Mouse (Mus musculus) forebrain, embryonic 15.5 days (tissue): ENCODE measurements at regions not wholly inside any gene's neighbourhood (a gene's known extent, or its start where the extent isn't known, plus 50 kb on each side); places are given as distances from the start of the nearest gene placed in this dataset.

Experiments
- ATAC-seq: fragments of 200-750 bp; cut with Nextera tagmentation; replicated peaks from 2 replicates; pipeline ENCODE4 v1.8.0; 2017; ENCODE audit warnings: mild to moderate bottlenecking, moderate TSS enrichment, moderate library complexity
- H3K27ac ChIP-seq: fragments of 300-500 bp; sonication (generic); replicated peaks from 2 replicates; pipeline ENCODE4 v1.5.1; 2015; ENCODE audit warnings: mild to moderate bottlenecking, inconsistent platforms
- H3K27me3 ChIP-seq: fragments of 300-500 bp; sonication (generic); 2 replicates; pipeline ENCODE4 v1.6.1; 2015; ENCODE audit warnings: inconsistent platforms
- H3K36me3 ChIP-seq: fragments of 300-500 bp; sonication (generic); 2 replicates; pipeline ENCODE4 v1.6.1; 2015; ENCODE audit warnings: mild to moderate bottlenecking, inconsistent platforms
- H3K4me1 ChIP-seq: fragments of 300-500 bp; sonication (generic); 2 replicates; pipeline ENCODE4 v1.6.1; 2015; ENCODE audit warnings: inconsistent platforms
- H3K4me2 ChIP-seq: fragments of 300-500 bp; sonication (generic); replicated peaks from 2 replicates; pipeline ENCODE4 v1.6.1; 2015; ENCODE audit warnings: mild to moderate bottlenecking, inconsistent platforms
- H3K4me3 ChIP-seq: fragments of 300-500 bp; sonication (generic); 2 replicates; pipeline ENCODE4 v1.5.1; 2015; ENCODE audit warnings: mild to moderate bottlenecking, inconsistent platforms
- H3K9ac ChIP-seq: fragments of 300-500 bp; sonication (generic); replicated peaks from 2 replicates; pipeline ENCODE4 v1.6.1; 2015; ENCODE audit warnings: mild to moderate bottlenecking, inconsistent platforms
- H3K9me3 ChIP-seq: fragments of 300-500 bp; sonication (generic); 2 replicates; pipeline ENCODE4 v1.6.1; 2016; ENCODE audit warnings: inconsistent platforms
- WGBS: fragments of 180-500 bp; shearing (Covaris S2); methylation state at CpG from one replicate; pipeline ENCODE4 v1.1.7; 2015; ENCODE audit warnings: mixed read lengths; 5-methylcytosine and 5-hydroxymethylcytosine counted together

DNA sequence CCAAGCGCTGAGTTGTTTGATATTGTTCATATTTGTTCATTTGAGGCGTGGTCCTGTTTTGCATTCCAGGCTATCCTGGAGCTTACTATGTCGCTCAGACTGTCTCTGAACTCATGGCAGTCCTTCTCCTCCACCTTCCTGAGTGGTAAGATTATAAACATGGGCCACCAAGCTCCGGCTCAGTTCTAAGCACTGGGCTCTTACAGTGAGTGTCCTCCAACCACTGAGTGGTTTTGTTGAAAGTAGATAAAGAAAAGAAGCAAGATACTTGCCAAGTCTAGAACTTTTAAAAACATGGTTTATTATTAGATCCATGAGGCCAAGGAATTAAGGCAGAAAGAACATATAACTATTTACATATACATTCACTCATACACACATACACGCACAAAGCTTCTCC is 448.7 kb upstream of the Mki67 start:
- H3K27ac ChIP-seq, result no peak overlapping the region

DNA sequence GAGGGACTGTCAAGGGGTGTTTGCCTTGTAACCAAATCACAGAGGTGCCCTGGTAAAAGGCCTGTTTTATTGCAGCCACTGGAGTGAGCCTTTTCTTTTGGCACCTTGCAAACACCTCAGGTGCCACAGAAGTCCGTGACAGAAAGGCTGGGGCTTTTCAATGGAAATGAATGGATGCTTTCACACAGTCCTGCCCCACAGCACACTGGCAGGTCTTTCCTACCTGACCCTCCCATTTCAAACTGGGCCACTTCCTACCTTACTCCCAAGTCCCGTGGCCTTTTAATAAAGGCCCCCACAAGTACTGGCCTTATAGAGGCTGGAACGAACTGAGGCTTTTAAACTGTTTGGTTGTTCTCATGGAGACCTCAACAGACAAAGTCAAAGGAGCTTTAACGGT is 453.1 kb upstream of the Mki67 start:
- 60% methylated on average over 4 of the region's 4 CpGs for WGBS
- H3K27me3 ChIP-seq, result no peaks in the 10 kb centered on the region
- H3K36me3 ChIP-seq, result no peaks in the 10 kb centered on the region
- H3K4me2 ChIP-seq, result no peak overlapping the region
- no peak overlapping the region for H3K9ac ChIP-seq
- no peak overlapping the region for H3K4me3 ChIP-seq
- ATAC-seq, result no peak
- no peak overlapping the region for H3K27ac ChIP-seq
- no peaks in the 10 kb centered on the region for H3K9me3 ChIP-seq
- H3K4me1 ChIP-seq, result no peaks in the 10 kb centered on the region

More for the DNA sequence above, 448.7 kb upstream of the Mki67 start:
- Histone ChIP-seq H3K9me3 (no peaks in the 10 kb centered on the region), H3K27me3 (no peaks in the 10 kb centered on the region), H3K4me3 (no peak overlapping the region), H3K36me3 (no peaks in the 10 kb centered on the region), H3K4me2 (no peak overlapping the region), H3K9ac (no peak overlapping the region), H3K4me1 (no peaks in the 10 kb centered on the region)
- ATAC-seq, result no peak
- WGBS, result 93% methylated on average over 5 of the region's 5 CpGs

DNA sequence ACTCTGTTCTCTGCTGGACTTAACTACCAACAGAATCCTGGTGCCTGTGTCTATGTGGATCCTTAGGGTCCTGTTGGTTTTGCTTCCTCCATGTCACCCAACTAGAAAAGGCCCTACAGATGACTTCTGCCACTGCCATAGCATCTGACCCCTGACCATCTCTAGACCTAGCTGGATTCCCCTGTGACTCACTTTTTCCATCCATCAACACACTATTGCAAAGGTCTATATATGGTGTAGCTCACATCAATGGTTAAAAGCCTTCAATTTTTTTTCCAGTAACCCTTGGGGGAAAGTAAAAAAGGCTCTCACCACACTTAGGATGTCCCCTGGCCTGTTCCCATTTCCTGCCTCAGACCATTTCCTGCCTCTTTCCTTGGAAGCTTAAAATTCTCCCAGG is 460.2 kb upstream of the Mki67 start:
- H3K9ac ChIP-seq, result no peak overlapping the region
- no peak overlapping the region for H3K4me2 ChIP-seq
- peaks cover 6% of the 10 kb centered on the region; the same call in 1 of the 2 replicates for H3K4me1 ChIP-seq
- no peaks in the 10 kb centered on the region for H3K36me3 ChIP-seq
- no peaks in the 10 kb centered on the region for H3K9me3 ChIP-seq
- no peak overlapping the region for H3K27ac ChIP-seq
- no peak overlapping the region for H3K4me3 ChIP-seq
- no peaks in the 10 kb centered on the region for H3K27me3 ChIP-seq
- ATAC-seq, result no peak

DNA sequence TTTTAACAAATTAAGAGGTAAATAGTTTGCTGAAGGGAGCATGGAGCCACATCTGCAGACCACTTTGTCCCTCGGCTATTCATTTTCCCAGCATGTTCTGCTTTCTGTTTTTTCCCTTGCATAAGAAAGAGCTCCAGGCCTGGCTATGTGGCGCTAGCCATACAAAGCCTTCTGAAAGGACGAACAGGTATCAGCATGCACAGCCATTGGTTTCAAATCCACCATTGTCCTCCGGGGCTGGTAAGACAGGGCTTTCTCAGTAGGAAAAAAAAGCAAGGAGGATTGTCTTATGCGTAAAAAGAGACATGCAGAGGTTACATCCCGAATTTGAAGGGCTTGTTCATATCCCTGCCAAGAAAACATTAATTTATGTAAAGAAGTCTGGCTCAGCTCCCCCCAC is 464.8 kb upstream of the Mki67 start:
- 26% methylated on average over 6 of the region's 6 CpGs for WGBS
- peaks cover 11% of the 10 kb centered on the region; the same call in 1 of the 2 replicates for H3K4me1 ChIP-seq
- H3K27ac ChIP-seq, result no peak overlapping the region
- H3K9me3 ChIP-seq, result no peaks in the 10 kb centered on the region
- ATAC-seq, result no peak
- H3K4me2 ChIP-seq, result no peak overlapping the region; the same call in 1 of the 2 replicates
- no peak overlapping the region for H3K4me3 ChIP-seq
- H3K27me3 ChIP-seq, result 0 out of 2 replicates have a peak, but pooled peaks cover 4% of the 10 kb centered on the region
- no peaks in the 10 kb centered on the region for H3K36me3 ChIP-seq
- H3K9ac ChIP-seq, result no peak overlapping the region

DNA sequence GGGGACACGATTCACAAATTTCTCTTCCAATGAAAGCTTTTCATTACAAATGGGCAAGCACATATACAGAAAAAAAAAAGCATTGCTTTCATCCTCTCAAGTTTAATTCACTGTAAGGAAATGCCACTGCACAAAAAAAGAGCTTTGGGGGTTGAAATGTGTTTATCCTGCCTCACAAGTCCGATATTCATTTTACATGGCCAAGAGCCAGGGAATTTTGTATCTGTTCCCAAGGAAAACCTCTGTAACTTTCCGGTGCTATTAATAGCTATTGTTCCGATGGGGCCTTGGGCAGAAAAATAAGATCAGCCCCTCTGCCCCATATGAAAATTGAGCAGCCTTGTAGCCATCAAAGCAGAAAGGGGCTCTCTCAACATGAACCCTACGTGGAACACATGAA is 465.9 kb upstream of the Mki67 start:
- no peak overlapping the region for H3K27ac ChIP-seq
- no peak overlapping the region for H3K9ac ChIP-seq
- H3K4me2 ChIP-seq, result no peak overlapping the region
- no peaks in the 10 kb centered on the region for H3K9me3 ChIP-seq
- peaks cover 11% of the 10 kb centered on the region; the same call in 1 of the 2 replicates for H3K4me1 ChIP-seq
- ATAC-seq, result no peak
- H3K36me3 ChIP-seq, result no peaks in the 10 kb centered on the region
- 68% methylated on average over 5 of the region's 5 CpGs for WGBS
- no peak overlapping the region for H3K4me3 ChIP-seq
- H3K27me3 ChIP-seq, result 0 out of 2 replicates have a peak, but pooled peaks cover 4% of the 10 kb centered on the region

GRCm38 (mm10) chr7:136196424-136197160 is 480.4 kb upstream of the Mki67 start:
- WGBS, result 14% methylated on average over 17 of the region's 17 CpGs

DNA sequence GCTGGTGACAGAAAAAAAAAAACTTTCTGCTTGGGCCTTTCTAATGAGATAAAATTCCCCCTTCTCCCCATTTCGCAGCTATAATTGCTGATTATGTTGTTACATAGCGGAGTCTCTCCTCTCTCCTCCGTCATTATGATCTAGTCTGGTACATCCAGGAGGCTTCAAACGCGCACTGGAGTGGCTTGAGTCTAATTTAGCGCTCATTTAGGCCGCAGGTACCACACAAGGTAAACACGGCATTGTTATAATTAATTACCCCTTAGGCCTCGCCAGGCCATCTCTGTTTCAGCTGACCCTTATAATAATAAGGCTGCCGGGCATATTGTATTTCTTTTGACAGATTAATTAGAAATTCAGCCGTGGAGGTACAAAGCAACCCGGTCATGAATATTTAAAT is 492.7 kb upstream of the Mki67 start:
- no peaks in the 10 kb centered on the region for H3K36me3 ChIP-seq
- no peak overlapping the region for H3K9ac ChIP-seq
- 9% methylated on average over 12 of the region's 12 CpGs for WGBS
- no peaks in the 10 kb centered on the region for H3K9me3 ChIP-seq
- peaks cover 25% of the 10 kb centered on the region for H3K27me3 ChIP-seq
- no peak overlapping the region for H3K4me3 ChIP-seq
- peaks cover 20% of the 10 kb centered on the region for H3K4me1 ChIP-seq
- 0 out of 2 replicates have a peak, but pooled peaks have one; percentile 13 for ATAC-seq
- no peak overlapping the region for H3K4me2 ChIP-seq
- H3K27ac ChIP-seq, result no peak overlapping the region

More at GRCm38 (mm10) chr7:136196424-136197160, 480.4 kb upstream of the Mki67 start:
- Histone ChIP-seq H3K27ac (0 out of 2 replicates have a peak overlapping the region, but pooled peaks have one; percentile 2), H3K27me3 (no peaks in the 10 kb centered on the region), H3K9ac (no peak overlapping the region), H3K9me3 (no peaks in the 10 kb centered on the region), H3K4me1 (peaks cover 22% of the 10 kb centered on the region), H3K4me3 (no peak overlapping the region), H3K4me2 (peak overlapping the region; percentile 15), H3K36me3 (no peaks in the 10 kb centered on the region)
- peak; percentile 41; the same call in 1 of the 2 replicates for ATAC-seq

- peak; percentile 79 for ATAC-seq
- peak overlapping the region; percentile 23; the same call in 1 of the 2 replicates for H3K27ac ChIP-seq
- H3K4me1 ChIP-seq, result peaks cover 20% of the 10 kb centered on the region
- H3K36me3 ChIP-seq, result no peaks in the 10 kb centered on the region
- no peaks in the 10 kb centered on the region for H3K9me3 ChIP-seq
- peaks cover 26% of the 10 kb centered on the region for H3K27me3 ChIP-seq
- 0 out of 2 replicates have a peak overlapping the region, but pooled peaks have one; percentile 17 for H3K9ac ChIP-seq
- H3K4me3 ChIP-seq, result peak overlapping the region; percentile 22; the same call in 1 of the 2 replicates
- H3K4me2 ChIP-seq, result peak overlapping the region; percentile 46
- 5% methylated on average over 31 of the region's 31 CpGs for WGBS
Observed at GRCm38 (mm10) chr7:136209299-136210171, 493.4 kb upstream of the Mki67 start.

- 57% methylated on average over 8 of the region's 8 CpGs for WGBS
- no peaks in the 10 kb centered on the region for H3K36me3 ChIP-seq
- H3K4me3 ChIP-seq, result no peak overlapping the region
- no peak for ATAC-seq
- peaks cover 20% of the 10 kb centered on the region for H3K4me1 ChIP-seq
- no peak overlapping the region for H3K4me2 ChIP-seq
- H3K27ac ChIP-seq, result no peak overlapping the region
- no peak overlapping the region for H3K9ac ChIP-seq
- no peaks in the 10 kb centered on the region for H3K9me3 ChIP-seq
- peaks cover 45% of the 10 kb centered on the region for H3K27me3 ChIP-seq
Observed at GRCm38 (mm10) chr7:136212492-136212891, 496.3 kb upstream of the Mki67 start.

DNA sequence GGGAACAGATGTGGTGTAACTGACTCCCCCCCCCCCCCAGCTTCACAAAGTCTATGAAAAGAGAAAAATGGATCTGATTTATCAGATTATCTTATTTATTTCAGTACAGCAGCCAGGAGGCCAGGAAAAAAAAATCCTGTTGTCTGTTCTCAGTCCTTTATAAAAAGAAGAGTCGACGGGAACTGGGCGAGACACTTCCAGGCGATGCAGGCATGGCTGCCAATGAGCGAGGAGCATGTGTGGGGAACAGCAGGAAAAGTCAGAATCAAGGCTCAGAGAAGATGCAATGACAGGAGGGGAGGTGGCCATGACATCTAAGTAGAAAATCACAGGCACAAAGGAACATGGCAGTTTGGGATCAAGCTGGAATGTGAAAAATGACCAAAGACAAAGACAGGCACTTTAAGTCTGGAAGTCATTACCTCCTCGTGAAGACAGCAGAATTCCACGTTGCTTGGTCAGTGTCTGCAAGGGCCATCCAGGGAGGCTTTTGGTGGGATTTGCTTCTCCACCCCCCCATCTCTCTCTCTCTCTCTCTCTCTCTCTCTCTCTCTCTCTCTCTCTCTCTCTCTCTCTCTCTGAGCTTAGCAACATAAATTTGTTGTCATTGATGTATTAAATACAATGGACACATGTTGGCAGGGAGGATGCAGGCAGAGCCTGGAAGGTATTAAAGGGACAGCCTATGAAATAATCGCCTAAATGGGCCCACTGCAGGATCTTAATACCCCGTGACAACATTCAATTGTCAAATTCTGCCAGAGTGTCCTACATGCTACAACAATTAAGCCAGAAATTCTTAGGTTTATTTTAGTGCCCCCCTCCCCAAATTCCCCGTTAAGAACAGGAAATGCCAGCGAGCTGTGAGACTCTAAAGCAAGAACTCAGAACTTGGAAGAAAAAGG is 497.1 kb upstream of the Mki67 start:
- H3K4me3 ChIP-seq, result no peak overlapping the region
- no peak for ATAC-seq
- peaks cover 20% of the 10 kb centered on the region for H3K4me1 ChIP-seq
- no peak overlapping the region for H3K4me2 ChIP-seq
- H3K27me3 ChIP-seq, result peaks cover 50% of the 10 kb centered on the region
- no peak overlapping the region for H3K27ac ChIP-seq
- H3K9ac ChIP-seq, result no peak overlapping the region
- WGBS, result 53% methylated on average over 11 of the region's 11 CpGs
- no peaks in the 10 kb centered on the region for H3K36me3 ChIP-seq
- H3K9me3 ChIP-seq, result no peaks in the 10 kb centered on the region

GRCm38 (mm10) chr7:136213962-136214308 is 497.8 kb upstream of the Mki67 start:
- 72% methylated on average over 3 of the region's 3 CpGs for WGBS
- Histone ChIP-seq H3K4me2 (no peak overlapping the region), H3K27ac (no peak overlapping the region), H3K9ac (no peak overlapping the region), H3K4me3 (no peak overlapping the region), H3K27me3 (peaks cover 50% of the 10 kb centered on the region), H3K9me3 (no peaks in the 10 kb centered on the region), H3K36me3 (no peaks in the 10 kb centered on the region), H3K4me1 (peaks cover 16% of the 10 kb centered on the region)
- ATAC-seq, result no peak
